Mouse (Mus musculus): ENCODE measurements around the gene Tomm20l. TPM values are rescaled to one million over a fixed set of nuclear protein-coding genes. Genes with fewer than 3 reads are reported as not detected.

Tomm20l gene
- polyA plus RNA-seq, 2 experiments = not detected

GRCm38 (mm10) chr12:71107216-71107771 is 3.9 kb upstream of the Tomm20l start:
- Histone ChIP-seq H3K4me2 (ENCODE audit: low read depth) (no peak overlapping the region), H3K36me3 (replicated peaks; ENCODE audit: control insufficient read depth, insufficient read depth, low read depth) (no peaks in the 10 kb centered on the region), H3K27ac (no peak overlapping the region), H3K27me3 (ENCODE audit: control insufficient read depth, insufficient read depth, low read length) (no peaks in the 10 kb centered on the region), H3K4me1 (replicated peaks; ENCODE audit: control insufficient read depth in 2 of 2, insufficient read depth in 2 of 2, low read length in 1 of 2) (no peaks in the 10 kb centered on the region; a peak in 1 of 4 replicates), H3K4me3 (ENCODE audit: insufficient read depth in 1 of 2, low read depth in 2 of 2, low read length in 2 of 2) (no peak overlapping the region), H3K9me3 (ENCODE audit: control insufficient read depth, low read length) (no peaks in the 10 kb centered on the region), H3K9ac (replicated peaks) (no peak overlapping the region)
- TF ChIP-seq EP300 (IDR thresholded peaks at IDR 0.05; ENCODE audit: low read depth) = no peak
- TF ChIP-seq CTCF (IDR thresholded peaks at IDR 0.05; ENCODE audit: low read depth) = no peak
- WGBS (ENCODE audit: insufficient replicate concordance) = 76% methylated on average over 6 of the region's 6 CpGs
- ATAC-seq (ENCODE audit: insufficient read depth) (no peak), DNase-seq (ENCODE audit: low read depth in 3 of 3, low spot score in 3 of 3) (no peak)

GRCm38 (mm10) chr12:71113074-71113473 is 1.8 kb downstream of the Tomm20l start:
- Histone ChIP-seq H3K4me2 (ENCODE audit: low read depth) (no peak overlapping the region; the same call in 1 of the 2 replicates), H3K4me1 (replicated peaks; ENCODE audit: control insufficient read depth in 2 of 2, insufficient read depth in 2 of 2, low read length in 1 of 2) (peaks cover 0 to 15% of the 10 kb centered on the region in 2 experiments; a peak in 2 of 4 replicates), H3K36me3 (replicated peaks; ENCODE audit: control insufficient read depth, insufficient read depth, low read depth) (no peaks in the 10 kb centered on the region), H3K9me3 (ENCODE audit: control insufficient read depth, low read length) (no peaks in the 10 kb centered on the region), H3K27me3 (ENCODE audit: control insufficient read depth, insufficient read depth, low read length) (no peaks in the 10 kb centered on the region), H3K4me3 (ENCODE audit: insufficient read depth in 1 of 2, low read depth in 2 of 2, low read length in 2 of 2) (no peak overlapping the region), H3K9ac (replicated peaks) (no peak overlapping the region), H3K27ac (no peak overlapping the region)
- no peak for TF ChIP-seq CTCF (IDR thresholded peaks at IDR 0.05; ENCODE audit: low read depth)
- TF ChIP-seq EP300 (IDR thresholded peaks at IDR 0.05; ENCODE audit: low read depth) = no peak; the same call in 1 of the 2 replicates
- 31% methylated on average over 10 of the region's 10 CpGs for WGBS (ENCODE audit: insufficient replicate concordance)
- peak; percentile 61; the same call in 1 of the 2 replicates for ATAC-seq (ENCODE audit: insufficient read depth)
- no peak for DNase-seq (ENCODE audit: low read depth in 3 of 3, low spot score in 3 of 3)

GRCm38 (mm10) chr12:71113675-71114288 is 2.6 kb downstream of the Tomm20l start:
- Histone ChIP-seq H3K27ac (no peak overlapping the region), H3K9me3 (ENCODE audit: control insufficient read depth, low read length) (no peaks in the 10 kb centered on the region), H3K36me3 (replicated peaks; ENCODE audit: control insufficient read depth, insufficient read depth, low read depth) (no peaks in the 10 kb centered on the region), H3K4me2 (ENCODE audit: low read depth) (peak overlapping the region; percentile 31; the same call in 1 of the 2 replicates), H3K4me3 (ENCODE audit: insufficient read depth in 1 of 2, low read depth in 2 of 2, low read length in 2 of 2) (no peak overlapping the region), H3K4me1 (replicated peaks; ENCODE audit: control insufficient read depth in 2 of 2, insufficient read depth in 2 of 2, low read length in 1 of 2) (peaks cover 0 to 15% of the 10 kb centered on the region in 2 experiments; a peak in 2 of 4 replicates), H3K27me3 (ENCODE audit: control insufficient read depth, insufficient read depth, low read length) (no peaks in the 10 kb centered on the region), H3K9ac (replicated peaks) (no peak overlapping the region)
- ATAC-seq (ENCODE audit: insufficient read depth) = no peak
- no peak for TF ChIP-seq EP300 (IDR thresholded peaks at IDR 0.05; ENCODE audit: low read depth)
- no peak for TF ChIP-seq CTCF (IDR thresholded peaks at IDR 0.05; ENCODE audit: low read depth)
- peak; percentile 28 to 39 (median 29) for DNase-seq (ENCODE audit: low read depth in 3 of 3, low spot score in 3 of 3)
- 11% methylated on average over 12 of the region's 12 CpGs for whole genome bisulfite sequencing (ENCODE audit: insufficient replicate concordance)

GRCm38 (mm10) chr12:71116411-71116810 is 5.2 kb downstream of the Tomm20l start:
- TF ChIP-seq CTCF (IDR thresholded peaks at IDR 0.05; ENCODE audit: low read depth) = no peak
- no peak for TF ChIP-seq EP300 (IDR thresholded peaks at IDR 0.05; ENCODE audit: low read depth)
- H3K4me3 ChIP-seq (ENCODE audit: insufficient read depth in 1 of 2, low read depth in 2 of 2, low read length in 2 of 2) = no peak overlapping the region
- 76% methylated on average over 5 of the region's 5 CpGs for WGBS (ENCODE audit: insufficient replicate concordance)
- H3K27ac ChIP-seq = no peak overlapping the region
- no peaks in the 10 kb centered on the region for H3K9me3 ChIP-seq (ENCODE audit: control insufficient read depth, low read length)
- H3K4me1 ChIP-seq (replicated peaks; ENCODE audit: control insufficient read depth in 2 of 2, insufficient read depth in 2 of 2, low read length in 1 of 2) = peaks cover 0 to 15% of the 10 kb centered on the region in 2 experiments; a peak in 2 of 4 replicates
- ATAC-seq (ENCODE audit: insufficient read depth) (no peak), DNase-seq (ENCODE audit: low read depth in 3 of 3, low spot score in 3 of 3) (no peak)
- no peak overlapping the region for H3K4me2 ChIP-seq (ENCODE audit: low read depth)
- H3K9ac ChIP-seq (replicated peaks) = no peak overlapping the region
- H3K27me3 ChIP-seq (ENCODE audit: control insufficient read depth, insufficient read depth, low read length) = no peaks in the 10 kb centered on the region
- H3K36me3 ChIP-seq (replicated peaks; ENCODE audit: control insufficient read depth, insufficient read depth, low read depth) = no peaks in the 10 kb centered on the region

- H3K27me3 ChIP-seq (ENCODE audit: control insufficient read depth, insufficient read depth, low read length) = no peaks in the 10 kb centered on the region
- H3K9me3 ChIP-seq (ENCODE audit: control insufficient read depth, low read length) = no peaks in the 10 kb centered on the region
- H3K9ac ChIP-seq (replicated peaks) = no peak overlapping the region
- WGBS (ENCODE audit: insufficient replicate concordance) = 72% methylated on average over 10 of the region's 10 CpGs
- ATAC-seq (ENCODE audit: insufficient read depth) (no peak), DNase-seq (ENCODE audit: low read depth in 3 of 3, low spot score in 3 of 3) (no peak)
- peaks cover 17% of the 10 kb centered on the region for H3K36me3 ChIP-seq (replicated peaks; ENCODE audit: control insufficient read depth, insufficient read depth, low read depth)
- no peak overlapping the region for H3K4me2 ChIP-seq (ENCODE audit: low read depth)
- no peak overlapping the region for H3K4me3 ChIP-seq (ENCODE audit: insufficient read depth in 1 of 2, low read depth in 2 of 2, low read length in 2 of 2)
- H3K4me1 ChIP-seq (replicated peaks; ENCODE audit: control insufficient read depth in 2 of 2, insufficient read depth in 2 of 2, low read length in 1 of 2) = no peaks in the 10 kb centered on the region
- TF ChIP-seq EP300 (IDR thresholded peaks at IDR 0.05; ENCODE audit: low read depth) = no peak
- no peak for TF ChIP-seq CTCF (IDR thresholded peaks at IDR 0.05; ENCODE audit: low read depth)
- no peak overlapping the region for H3K27ac ChIP-seq
These were observed 11.5 kb downstream of the Tomm20l start for GRCm38 (mm10) chr12:71122731-71123130.

Data from liver, embryonic 14.5 days (tissue).